Mouse (Mus musculus) gastrocnemius, adult 8-10 months (tissue): ENCODE results near the gene Tecpr2. TPM values are rescaled to one million over a fixed set of nuclear protein-coding genes. Genes with fewer than 3 reads are reported as not detected.

Source experiments
- DNase-seq, 2 experiments: peaks; one replicate each; pipeline ENCODE4 v3.0.0; 2022; ENCODE audit warnings: low spot score in 2 of 2
- total RNA-seq, 4 experiments: library from RNA; stranded (reverse); gene quantifications; 2 replicates each; pipeline ENCODE4 v1.2.4; 2022

Tecpr2 gene
- total RNA-seq, 4 experiments from 2014 or later: 2.8 to 3.2 (median 2.8) TPM

DNA sequence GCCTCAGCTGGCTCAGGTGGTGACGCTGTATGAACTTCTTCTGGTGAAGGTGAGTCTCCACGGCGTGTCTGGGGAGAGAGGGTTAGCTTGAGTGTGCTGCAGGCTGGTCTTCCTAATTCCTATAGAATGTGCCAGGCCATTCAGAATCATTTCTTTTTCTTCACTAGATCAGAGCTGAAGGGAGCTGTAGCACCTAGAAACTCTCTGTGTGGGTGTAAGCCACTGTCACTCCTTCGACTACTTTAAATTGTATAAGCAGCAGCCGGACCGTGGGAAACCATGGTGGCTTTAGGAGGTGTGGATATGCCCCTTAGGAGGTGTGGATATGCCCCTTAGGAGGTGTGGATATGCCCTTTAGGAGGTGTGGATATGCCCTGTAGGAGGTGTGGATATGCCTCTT is 25.1 kb upstream of the Tecpr2 start:
- DNase-seq: no peak

DNA sequence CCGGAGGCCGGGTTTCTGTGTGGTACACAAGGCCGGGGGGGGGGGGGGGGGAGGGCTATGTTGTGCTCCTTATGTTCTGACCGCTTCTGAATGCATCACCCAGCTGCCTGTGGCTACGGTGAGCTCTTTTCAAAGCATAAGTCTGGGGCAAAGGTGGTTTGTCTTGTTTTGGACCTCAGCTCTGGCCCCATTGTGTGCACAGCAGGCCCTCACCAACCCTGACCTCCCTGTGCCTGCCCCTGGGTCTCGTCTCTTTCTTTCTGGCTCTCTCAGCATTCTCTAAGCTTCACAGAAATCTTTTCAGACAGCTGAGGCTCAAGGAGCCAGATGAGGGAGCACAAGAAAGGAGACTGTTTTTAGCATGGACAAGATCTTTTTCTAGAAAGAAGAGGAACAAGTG is 23.5 kb upstream of the Tecpr2 start:
- DNase-seq: no peak

DNA sequence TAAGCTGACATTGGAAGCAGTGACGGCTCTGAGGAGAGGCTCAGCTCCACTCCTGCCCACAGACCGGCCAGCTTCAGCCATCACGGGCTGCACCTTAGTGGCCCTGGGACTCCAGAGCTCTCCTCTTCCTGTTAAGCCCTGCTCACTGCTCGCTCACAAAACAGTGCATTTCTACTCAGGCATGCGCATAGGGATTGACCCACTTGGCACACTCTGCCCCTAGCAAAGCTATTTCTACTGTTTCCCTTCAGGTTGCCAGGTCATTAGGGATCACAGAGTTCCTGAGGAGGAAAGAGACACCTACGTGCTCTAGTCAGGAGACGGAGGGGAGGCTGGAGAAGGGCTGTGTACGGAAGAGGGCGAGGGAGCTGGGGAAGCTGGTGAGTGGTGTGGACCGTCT is 23.1 kb upstream of the Tecpr2 start:
- DNase-seq: no peak

DNA sequence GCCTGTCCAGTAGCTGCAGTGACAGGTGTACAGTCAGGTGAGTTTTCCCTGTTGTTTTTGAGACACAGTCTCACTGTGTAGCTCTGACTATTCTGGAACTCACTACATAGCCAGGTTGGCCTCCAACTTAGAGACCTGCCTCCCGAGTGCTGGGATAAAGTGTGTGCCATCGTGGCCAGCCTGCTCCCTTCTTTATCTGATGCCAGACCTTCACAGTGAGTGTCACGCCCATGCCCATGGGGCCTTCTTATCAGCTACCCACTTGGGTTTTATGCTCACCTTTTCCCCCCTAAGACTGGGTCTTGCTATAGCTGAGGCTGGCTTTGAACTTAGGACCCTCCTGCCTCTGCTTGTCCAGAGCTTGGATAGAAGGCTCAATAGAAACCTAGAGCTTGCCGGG is 19.0 kb upstream of the Tecpr2 start:
- DNase-seq: no peak

DNA sequence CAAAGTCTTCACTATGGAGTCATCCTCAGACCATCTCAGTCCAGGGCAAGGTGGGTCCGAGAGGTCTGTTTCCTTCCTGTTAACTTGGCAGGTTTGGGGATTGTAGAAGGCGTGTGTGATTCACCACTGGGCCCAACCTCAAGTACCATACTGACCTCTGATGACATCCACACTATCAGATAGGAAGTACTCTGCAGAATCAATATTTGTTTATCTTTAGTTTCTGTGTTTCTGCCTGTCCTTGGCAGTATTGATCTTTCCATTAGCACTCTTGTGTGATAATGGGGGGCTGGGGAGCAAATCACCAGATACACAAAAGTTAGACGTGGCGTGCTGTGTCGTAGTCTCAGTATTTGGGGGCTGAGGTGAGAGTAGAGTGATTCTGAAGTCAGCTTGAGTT is 17.8 kb upstream of the Tecpr2 start:
- no peak for DNase-seq

DNA sequence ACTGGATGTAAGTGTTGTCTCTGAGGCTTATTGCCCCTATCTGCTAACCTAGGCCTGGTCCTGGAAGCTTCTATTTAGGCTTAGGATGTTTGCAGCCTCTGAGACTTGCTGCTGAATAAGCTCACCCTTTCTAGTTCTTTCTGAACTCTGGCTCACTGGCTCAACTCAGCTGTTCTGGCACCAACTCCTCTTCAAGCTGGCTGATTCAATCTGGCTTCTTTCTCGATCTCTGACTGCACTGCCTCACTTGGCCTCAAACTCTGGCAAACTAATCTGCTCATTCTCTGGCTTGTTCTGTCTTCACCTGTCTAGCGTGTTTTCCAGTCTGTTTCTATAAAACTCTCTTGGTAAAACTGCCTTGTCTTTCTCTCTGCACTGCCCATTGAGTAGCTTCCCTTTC is 13.7 kb upstream of the Tecpr2 start:
- no peak for DNase-seq

DNA sequence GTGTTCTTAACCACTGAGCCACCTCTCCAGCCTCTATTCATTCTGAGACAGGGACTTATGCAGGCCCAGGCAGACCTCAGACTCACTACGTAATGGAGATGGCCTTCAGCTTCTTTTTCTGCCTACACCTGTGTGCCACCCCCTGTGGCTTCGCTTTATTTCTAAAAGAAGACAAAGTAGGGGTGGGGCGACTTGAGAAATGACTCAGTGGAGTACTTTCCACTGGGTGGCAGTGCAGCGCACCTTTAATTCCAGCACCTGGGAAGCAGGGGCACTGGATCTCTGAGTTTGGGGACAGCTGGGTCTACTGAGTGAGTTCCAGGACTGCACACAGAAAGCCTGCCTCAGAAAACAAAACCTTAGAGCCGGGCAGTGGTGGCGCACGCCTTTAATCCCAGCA is 6.8 kb upstream of the Tecpr2 start:
- no peak for DNase-seq

DNA sequence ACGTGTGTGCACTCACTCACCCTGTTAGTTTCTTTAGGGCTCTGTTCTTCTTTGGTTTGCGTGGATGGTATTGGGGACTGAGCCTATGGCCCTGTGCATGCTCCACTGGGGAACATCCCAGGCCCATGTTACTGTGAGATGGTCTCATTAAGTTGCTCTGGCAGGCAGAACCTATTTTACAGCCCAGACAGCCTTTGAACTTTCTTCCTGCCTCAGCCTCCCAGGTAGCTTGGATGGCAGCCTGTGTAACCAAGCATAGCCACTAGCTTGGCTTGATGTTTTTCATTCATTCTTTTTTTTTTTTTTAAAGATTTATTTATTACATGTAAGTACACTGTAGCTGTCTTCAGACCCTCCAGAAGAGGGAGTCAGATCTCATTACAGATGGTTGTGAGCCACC is 3.8 kb upstream of the Tecpr2 start:
- DNase-seq: no peak

DNA sequence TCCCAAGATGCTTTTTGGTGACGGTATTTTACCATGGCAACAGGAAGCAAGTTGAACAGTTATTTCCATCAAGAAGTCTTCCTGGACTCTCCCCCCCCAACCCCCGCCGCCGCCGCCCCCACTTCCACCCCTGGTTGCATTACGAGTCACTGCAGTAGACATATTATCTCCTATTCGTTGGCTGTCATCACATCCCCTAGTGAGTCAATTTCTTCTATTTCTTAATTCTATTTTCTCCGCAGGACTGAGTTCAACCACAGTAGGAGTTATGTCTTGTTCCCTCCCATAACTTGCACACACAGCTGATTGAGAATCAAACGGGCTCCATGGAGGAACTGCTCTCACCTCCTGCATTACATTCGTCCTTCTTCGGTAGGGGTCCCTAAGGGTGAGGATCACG is 958 bp upstream of the Tecpr2 start:
- DNase-seq: no peak

DNA sequence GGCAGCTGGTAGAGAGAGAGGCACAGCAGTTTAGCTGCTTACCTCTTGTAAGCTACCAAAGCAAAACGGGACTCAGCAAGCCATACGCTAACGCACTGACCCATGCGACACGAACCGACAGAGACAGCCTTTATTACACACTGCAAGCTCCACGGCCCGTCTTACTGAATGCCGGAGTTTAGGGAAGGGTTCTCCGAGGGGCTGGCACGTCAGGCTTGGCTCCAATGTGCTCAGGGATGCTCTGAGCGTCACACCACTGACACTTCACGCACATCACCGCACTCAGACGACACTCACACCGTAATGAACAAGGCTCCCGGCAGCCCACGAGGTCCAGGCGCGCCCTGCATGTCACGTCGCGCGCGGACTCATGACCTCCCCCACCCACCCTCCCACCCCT is 458 bp upstream of the Tecpr2 start:
- DNase-seq: no peak

DNA sequence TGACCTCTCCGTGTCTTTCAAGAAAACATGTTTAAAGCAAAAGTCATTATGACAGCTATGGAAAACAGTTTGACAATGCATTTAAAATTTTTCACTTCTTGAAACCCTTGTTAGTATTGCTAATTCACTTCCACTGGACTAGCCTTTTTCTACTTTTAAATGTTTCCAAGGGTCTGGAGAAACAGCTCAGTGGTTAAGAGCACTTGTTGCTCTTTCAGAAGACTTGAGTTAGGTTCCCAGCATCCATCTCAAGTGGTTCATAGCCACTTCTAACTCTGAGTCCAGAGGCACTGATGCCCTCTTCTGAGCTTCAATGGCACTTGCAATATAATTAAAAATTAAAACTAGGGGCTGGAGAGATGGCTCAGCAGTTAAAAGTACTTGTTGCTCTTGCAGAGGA is 2.8 kb downstream of the Tecpr2 start:
- DNase-seq: no peak

DNA sequence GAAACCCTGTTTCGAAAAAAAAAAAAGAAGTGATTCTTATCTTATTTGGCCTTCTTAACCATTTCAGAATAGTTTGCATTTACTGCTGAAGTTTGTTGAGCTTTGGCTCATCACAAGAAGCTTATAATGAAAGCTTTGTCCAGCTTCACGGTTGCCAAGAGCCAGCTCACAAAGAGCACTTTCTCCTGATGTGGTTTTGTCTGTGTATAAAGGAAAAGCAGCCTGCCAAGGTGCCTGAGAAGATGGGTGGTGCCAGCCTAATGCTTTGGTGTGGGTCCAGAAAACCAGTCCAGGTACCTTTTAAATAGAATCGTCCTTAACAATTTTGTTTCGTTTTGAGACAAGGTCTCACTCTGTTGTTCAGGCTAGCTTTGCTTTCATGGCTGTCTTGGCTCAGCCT is 13.0 kb downstream of the Tecpr2 start:
- no peak for DNase-seq

DNA sequence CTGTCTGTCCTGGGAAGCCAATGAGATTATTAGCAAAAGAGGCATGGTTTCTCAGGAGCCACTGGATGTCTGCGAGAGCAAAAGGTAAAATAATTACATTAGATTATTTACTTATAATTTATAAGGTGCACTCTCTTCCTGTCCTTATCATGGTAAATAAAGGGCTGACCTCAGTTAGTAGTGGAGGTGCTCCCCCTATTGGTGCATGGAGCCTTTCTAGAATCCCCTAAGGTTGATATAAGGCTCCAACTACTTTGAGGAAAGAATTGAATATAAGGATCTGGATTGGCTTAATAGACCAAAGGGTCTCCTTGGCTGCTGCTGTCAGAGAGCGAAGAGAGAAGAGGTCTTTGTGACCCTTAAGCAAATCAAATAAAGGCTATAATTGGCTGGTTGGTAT is 14.5 kb downstream of the Tecpr2 start:
- DNase-seq: no peak

DNA sequence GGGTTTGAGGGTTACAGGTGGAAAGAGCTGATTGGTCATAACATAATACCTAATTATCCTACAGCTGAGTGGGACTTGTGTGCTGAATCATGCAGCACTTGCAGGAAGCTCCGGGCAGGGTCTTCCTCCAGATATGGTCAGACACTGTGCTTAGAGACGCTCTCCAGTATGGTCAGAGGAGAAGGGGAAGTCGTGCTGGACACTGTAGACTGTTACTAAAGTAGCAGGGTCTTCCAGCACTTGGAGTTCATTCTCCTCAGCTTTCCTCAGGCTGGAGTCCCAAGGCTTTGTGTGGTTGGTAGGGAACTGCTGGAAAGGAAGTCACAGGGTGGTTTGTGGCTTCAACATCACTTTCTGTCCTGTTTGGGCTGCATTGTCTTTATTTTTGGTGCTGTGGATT is 18.8 kb downstream of the Tecpr2 start:
- no peak for DNase-seq

DNA sequence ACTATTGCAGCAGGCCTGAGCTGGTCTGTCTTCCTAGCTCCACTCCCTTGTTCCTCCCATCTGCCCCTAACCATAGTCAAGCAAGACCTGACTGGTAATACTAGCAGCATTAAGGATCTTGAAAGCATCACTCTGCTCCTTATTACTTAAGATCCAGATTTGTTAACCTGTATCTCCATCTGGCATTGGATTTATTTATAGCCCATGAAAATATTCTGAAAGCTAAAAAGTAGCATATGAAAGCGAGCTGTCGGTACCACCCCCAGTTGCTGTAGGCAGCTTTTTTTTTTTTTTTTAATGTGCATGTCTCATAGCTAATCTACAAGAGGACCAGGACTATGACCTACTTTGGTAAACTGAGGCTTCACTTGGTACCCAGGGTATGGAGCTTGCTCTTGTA is 20.9 kb downstream of the Tecpr2 start:
- no peak for DNase-seq

DNA sequence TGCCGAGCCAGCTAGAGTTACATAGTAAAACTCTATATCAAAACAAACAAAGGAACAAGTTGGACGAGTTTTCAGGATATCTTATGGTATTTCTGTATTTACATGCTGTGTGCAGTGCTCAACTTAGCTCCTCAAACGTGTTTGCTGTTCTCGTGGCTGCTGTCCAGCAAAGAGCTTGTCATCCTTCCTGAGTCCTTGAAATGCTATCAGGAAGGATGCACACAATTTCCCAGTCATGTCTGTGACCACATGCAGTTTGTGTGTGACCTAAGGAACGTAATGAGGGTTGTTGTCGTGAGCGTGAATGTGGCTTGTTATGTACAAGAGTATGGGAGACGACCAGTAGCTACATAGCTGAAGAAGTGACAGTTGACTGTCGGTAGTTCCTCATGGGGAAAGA is 26.7 kb downstream of the Tecpr2 start:
- DNase-seq: no peak

DNA sequence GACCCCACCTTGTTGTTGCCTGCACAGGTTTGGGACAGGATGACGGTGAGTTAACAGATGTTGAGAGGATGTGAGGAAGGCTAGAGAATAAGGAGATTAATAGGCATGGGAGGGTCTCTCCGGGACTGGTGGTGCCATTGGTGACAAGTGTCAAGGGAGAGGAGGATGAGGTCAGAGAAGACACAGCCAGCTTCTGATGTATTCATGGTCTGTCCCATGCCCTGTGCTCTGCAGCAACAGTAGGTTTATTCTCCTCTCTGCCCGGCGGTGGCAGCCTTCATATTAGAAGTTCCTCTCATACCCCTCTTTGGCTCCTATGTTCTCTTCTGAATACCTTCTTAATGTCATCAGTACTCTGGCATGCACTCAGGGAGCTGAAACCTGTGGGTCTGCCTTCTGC is 31.2 kb downstream of the Tecpr2 start:
- DNase-seq: no peak

DNA sequence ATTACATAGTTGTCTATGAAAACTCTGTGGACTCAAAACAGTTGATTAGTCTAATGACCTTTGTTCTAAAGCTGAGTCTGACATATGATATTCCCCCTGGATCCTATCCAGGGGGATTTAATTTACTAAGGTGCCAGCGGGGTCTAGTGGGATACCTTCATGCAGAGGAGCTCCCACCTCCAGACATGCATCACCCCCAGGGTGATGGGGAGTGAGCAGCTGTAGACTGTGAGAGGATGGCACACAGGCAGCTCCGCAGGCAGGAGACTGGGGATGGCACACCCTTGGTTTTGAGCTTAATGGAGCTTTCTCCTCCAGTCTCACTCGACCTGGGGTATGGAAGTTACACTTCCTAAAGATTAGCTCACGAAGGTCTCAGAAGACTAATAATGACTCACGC is 32.5 kb downstream of the Tecpr2 start:
- DNase-seq: no peak

DNA sequence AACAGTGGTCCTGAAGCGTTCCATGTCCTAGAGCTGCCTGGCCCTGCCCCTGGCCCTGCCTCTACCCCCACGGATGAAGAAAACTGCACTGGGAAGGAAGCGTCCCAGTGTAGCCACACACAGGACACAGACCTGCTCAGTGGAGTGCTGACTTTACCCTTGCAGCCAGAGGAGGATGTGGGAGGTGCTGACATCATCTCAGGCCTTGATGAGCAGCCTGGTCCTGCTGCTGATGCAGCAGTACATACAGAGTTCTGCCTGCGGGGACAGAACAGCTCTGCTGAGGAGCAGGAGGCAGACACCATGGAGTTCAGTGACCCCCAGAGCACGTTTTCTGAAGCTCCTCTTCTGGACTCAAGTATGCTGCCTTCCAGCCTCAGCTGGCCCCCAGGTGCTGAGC is 43.8 kb downstream of the Tecpr2 start:
- DNase-seq: no peak

DNA sequence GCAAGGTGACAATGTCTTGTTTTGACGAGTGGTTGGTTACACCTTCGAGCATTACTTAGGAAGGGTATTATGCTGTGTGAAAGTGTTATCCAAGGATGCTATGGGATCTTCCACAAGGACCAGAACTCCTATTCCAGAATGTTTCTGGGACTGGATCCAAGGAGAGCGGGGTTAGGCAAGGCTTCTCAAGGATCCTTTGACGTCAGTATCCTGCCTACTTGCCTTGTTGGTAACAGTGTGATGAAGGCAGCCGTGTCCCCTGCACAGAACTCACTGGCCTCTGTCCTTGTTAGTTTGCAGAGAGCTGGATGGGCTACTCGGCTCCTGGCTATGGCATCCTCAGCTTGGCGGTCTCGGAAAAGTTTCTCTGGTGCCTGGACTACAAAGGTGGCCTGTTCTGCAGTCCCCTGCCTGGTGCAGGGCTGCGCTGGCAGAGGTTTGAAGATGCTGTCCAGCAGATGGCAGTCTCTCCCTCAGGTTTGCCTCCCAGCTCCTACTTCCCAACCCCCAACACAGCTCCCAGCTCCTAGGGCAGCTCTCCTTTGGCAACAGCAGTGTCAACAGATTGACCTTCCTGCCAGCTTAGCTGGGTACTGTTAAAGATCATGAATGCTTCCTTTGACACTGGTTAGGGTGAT is 47.0 kb downstream of the Tecpr2 start:
- DNase-seq: peak; percentile 74 to 75

DNA sequence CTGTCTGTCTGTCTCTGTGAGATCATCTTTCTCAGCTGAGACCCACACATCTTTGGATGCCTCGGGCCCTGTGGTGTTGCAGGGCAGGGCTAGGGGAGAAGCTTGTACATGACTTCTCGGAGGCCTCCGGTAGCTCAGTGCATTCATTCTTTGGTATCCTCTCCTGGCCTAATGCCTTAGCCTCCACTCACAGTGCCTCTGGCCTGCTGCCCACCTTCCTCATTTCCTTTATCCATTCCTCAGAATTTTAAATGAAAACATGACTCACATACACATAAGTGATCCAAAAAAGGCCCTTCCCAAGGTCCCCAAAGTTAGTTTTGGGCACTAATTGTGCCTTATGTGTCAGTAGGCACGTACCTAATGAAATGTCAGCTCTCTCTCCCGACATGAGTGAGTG is 48.4 kb downstream of the Tecpr2 start:
- no peak for DNase-seq

DNA sequence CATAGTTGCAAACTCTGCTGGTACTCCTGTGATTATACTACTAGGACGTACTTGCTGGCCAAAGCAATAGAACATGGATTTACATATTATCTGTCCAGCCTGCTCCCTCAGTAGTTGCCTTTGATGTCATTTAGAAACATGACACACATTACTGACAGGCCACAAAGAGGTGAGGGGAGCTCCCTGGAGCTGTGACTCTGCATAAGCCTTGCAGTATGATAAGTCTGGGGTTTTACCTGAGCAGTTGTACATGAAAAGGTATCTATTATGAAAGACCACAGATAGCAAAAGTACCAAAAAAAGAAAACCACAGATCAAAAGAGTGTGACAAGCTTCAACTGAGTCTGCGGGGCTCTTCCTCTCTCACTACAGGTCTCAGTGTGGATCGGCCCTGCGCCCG is 50.3 kb downstream of the Tecpr2 start:
- DNase-seq: no peak

DNA sequence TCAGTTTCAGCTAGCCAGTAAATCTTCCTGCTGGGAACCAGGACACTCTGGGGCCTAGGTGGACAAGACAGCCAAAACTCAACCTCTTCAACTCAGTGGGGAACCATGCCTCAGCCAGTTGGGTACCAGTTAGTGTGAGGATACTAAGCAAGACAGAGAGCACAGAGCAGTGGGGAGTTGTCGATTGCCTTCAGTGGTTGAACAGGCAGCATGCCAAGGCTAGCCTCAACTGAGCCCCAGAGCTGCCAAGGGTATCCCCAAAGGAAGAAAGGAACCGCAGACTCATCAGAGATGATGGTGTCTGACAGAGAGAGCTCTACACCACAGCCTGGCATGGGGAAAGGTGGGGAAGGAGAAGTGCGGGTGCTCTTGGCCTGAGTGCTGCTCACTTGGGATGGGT is 51.8 kb downstream of the Tecpr2 start:
- DNase-seq: no peak

DNA sequence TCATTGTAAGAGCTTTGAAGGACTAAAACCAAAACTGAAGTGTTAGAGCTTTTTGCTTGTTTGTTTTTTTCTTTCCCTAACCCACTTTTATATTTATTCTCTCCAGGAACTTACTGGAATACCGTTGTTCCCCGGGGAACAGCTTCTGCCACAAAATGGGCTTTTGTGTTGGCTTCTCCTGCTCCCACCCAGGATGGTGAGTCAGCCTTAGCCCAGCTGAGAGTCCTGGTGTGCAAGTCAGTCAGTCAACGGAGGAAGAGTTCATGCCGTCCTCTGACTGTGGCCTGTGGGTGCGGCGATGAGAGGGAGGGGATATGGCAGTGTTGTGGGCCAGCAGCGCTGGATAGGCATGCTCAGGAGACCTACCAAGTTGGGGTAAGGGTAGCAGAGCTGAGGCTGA is 57.2 kb downstream of the Tecpr2 start:
- no peak for DNase-seq
